Mouse (Mus musculus): ENCODE data around the gene 4933415A04Rik.

4933415A04Rik gene

DNA sequence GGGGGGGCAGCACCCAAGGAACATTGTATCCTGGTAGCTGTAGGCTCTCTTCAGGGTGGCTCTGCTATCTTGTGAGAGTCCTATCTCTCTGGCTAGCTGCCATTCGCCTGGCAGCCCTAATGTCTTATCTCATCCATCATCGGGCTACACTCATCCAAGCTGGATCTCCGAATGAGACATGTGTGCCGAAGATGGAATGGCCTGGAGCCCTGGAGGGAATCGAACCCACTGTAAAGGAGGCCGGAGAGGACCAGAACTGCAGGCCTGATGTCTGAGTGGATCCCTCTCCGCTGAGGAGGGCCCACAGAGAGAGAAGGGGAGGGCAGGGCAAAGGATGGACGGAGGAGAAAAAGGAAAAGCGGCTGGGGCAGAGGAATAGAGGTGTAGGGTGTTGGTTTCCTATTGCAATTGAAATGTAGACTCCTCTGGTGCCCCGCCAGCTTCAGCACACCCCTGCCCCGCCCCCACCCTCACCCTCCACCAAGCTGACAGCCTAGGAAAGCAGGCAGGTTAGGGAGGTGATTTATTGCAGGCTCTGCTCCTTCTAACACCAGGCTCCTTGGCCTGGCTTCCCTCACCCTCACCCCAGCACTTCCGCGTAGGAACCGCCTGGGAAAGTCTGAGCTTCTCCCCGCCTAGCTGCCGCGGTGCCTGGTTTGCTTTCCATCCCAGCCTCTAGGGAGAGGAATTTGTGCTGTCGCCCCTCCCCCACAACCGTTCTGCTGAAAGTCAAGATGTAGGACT, 47.0 kb downstream of the 4933415A04Rik start:
- peak; percentile 78 for DNase-seq

DNA sequence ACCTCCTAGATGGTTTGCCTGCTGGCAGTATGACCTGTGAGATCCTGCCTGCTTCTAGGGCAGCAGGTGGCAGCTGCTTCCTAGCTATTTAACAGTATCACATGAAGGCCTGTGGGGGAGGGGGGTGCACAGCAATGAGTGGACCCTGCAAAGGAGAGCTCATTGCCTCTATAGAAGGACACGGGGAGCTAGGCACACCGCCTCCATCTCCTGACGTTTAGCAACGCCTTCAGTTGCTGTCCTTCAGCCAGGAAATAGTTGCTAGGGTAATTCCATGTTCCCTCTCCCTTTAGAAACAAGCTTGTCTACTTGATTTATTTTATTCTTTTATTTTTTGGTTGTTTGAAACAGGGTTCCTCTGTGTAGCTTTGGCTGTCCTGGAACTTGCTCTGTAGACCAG, 49.9 kb downstream of the 4933415A04Rik start:
- no peak for DNase-seq

- DNase-seq: no peak
Observed at GRCm38 (mm10) chr11:43638486-43638885, 51.6 kb downstream of the 4933415A04Rik start.

Data from lung, postnatal 36 days (tissue).